Mouse (Mus musculus) liver, embryonic 13.5 days (tissue): Measurements from ENCODE around the gene P3h1. TPM values are rescaled to one million over a fixed set of nuclear protein-coding genes. Genes with fewer than 3 reads are reported as not detected.
A peak's percentile ranks its signal among the peaks of the same experiment; 100 is the strongest.

Experiments used
- ATAC-seq: fragments of 200-750 bp; cut with Nextera tagmentation; 2 replicates; pipeline ENCODE4 v1.8.0; 2017; ENCODE audit warnings: low read depth, mild to moderate bottlenecking, moderate number of reproducible peaks, moderate library complexity
- DNase-seq: peaks from one replicate; pipeline ENCODE4 v3.0.0; 2022
- H3K27ac ChIP-seq: fragments of 300-500 bp; sonication (generic); 2 replicates; pipeline ENCODE4 v1.5.1; 2015; ENCODE audit warnings: moderate library complexity, mild to moderate bottlenecking, inconsistent platforms
- H3K27me3 ChIP-seq: fragments of 300-500 bp; sonication (generic); 2 replicates; pipeline ENCODE4 v1.6.1; 2015; ENCODE audit warnings: mild to moderate bottlenecking, inconsistent platforms
- H3K36me3 ChIP-seq: fragments of 300-500 bp; sonication (generic); 2 replicates; pipeline ENCODE4 v1.6.1; 2015; ENCODE audit warnings: mild to moderate bottlenecking, inconsistent platforms
- H3K4me1 ChIP-seq: fragments of 300-500 bp; sonication (generic); replicated peaks from 2 replicates; pipeline ENCODE4 v1.6.1; 2015; ENCODE audit warnings: inconsistent platforms
- H3K4me2 ChIP-seq: fragments of 300-500 bp; sonication (generic); 2 replicates; pipeline ENCODE4 v1.6.1; 2015; ENCODE audit warnings: inconsistent platforms, mild to moderate bottlenecking, moderate library complexity
- H3K4me3 ChIP-seq: fragments of 300-500 bp; sonication (generic); replicated peaks from 2 replicates; pipeline ENCODE4 v1.5.1; 2015; ENCODE audit warnings: mild to moderate bottlenecking, inconsistent platforms
- H3K9ac ChIP-seq: fragments of 300-500 bp; sonication (generic); 2 replicates; pipeline ENCODE4 v1.6.1; 2015; ENCODE audit warnings: mild to moderate bottlenecking, inconsistent platforms
- H3K9me3 ChIP-seq: fragments of 300-500 bp; sonication (generic); replicated peaks from 2 replicates; pipeline ENCODE4 v1.6.1; 2016; ENCODE audit warnings: inconsistent platforms
- WGBS: fragments of 180-500 bp; shearing (Covaris S2); methylation state at CpG from one replicate; pipeline ENCODE4 v1.1.7; 2015; ENCODE audit not compliant: insufficient replicate concordance; 5-methylcytosine and 5-hydroxymethylcytosine counted together
- polyA plus RNA-seq: library from polyadenylated mRNA; unstranded; fragments of >200 nt; fragmentation: Nextera tagmentation; extraction: Ambion mirVana; gene quantifications from 2 replicates; pipeline ENCODE4 v1.2.1, GENCODE M21; 2015

Gene P3h1
- polyA plus RNA-seq, 1 experiment from 2014 or later = 9.4 TPM

- Histone ChIP-seq H3K9ac (no peak overlapping the region), H3K27ac (no peak overlapping the region), H3K4me3 (no peak overlapping the region), H3K36me3 (peaks cover 3% of the 10 kb centered on the region), H3K9me3 (no peaks in the 10 kb centered on the region), H3K4me1 (no peaks in the 10 kb centered on the region), H3K4me2 (no peak overlapping the region), H3K27me3 (0 out of 2 replicates have a peak, but pooled peaks cover 5% of the 10 kb centered on the region)
- ATAC-seq = no peak
- DNase-seq = no peak
- WGBS = 42% methylated on average over 7 of the region's 7 CpGs
Observed at GRCm38 (mm10) chr4:119252025-119252808, 19.5 kb downstream of the P3h1 start.

GRCm38 (mm10) chr4:119254012-119254618 lies 21.4 kb downstream of the P3h1 start:
- Histone ChIP-seq H3K27me3 (0 out of 2 replicates have a peak, but pooled peaks cover 5% of the 10 kb centered on the region), H3K9ac (no peak overlapping the region)

GRCm38 (mm10) chr4:119255351-119255750 lies 22.6 kb downstream of the P3h1 start, which contains the start of gene Cldn19:
Cldn19 (plus strand) TSS chr4:119255414.
- WGBS = 78% methylated on average over 12 of the region's 12 CpGs
- Histone ChIP-seq H3K27me3 (0 out of 2 replicates have a peak, but pooled peaks cover 5% of the 10 kb centered on the region), H3K4me3 (no peak within 1 kb of the TSS), H3K27ac (no peak within 1 kb of the TSS), H3K9ac (no peak within 1 kb of the TSS), H3K9me3 (no peaks in the 10 kb centered on the region), H3K36me3 (no peaks in the 10 kb centered on the region), H3K4me2 (no peak within 1 kb of the TSS), H3K4me1 (peaks cover 13% of the 10 kb centered on the region)
- no peak for DNase-seq
- no peak for ATAC-seq

More at GRCm38 (mm10) chr4:119254012-119254618, 21.4 kb downstream of the P3h1 start:
- H3K27ac ChIP-seq = no peak overlapping the region
- no peak overlapping the region for H3K4me3 ChIP-seq
- no peak overlapping the region for H3K4me2 ChIP-seq
- ATAC-seq = no peak
- H3K4me1 ChIP-seq = peaks cover 1% of the 10 kb centered on the region
- DNase-seq = no peak
- WGBS = 57% methylated on average over 9 of the region's 9 CpGs
- H3K9me3 ChIP-seq = no peaks in the 10 kb centered on the region
- H3K36me3 ChIP-seq = no peaks in the 10 kb centered on the region

GRCm38 (mm10) chr4:119257083-119257482 lies 24.4 kb downstream of the P3h1 start:
- 55% methylated on average over 6 of the region's 6 CpGs for WGBS
- no peak overlapping the region for H3K4me3 ChIP-seq
- ATAC-seq (no peak), DNase-seq (no peak)
- 0 out of 2 replicates have a peak, but pooled peaks cover 5% of the 10 kb centered on the region for H3K27me3 ChIP-seq
- H3K9me3 ChIP-seq = no peaks in the 10 kb centered on the region
- no peak overlapping the region for H3K9ac ChIP-seq
- H3K27ac ChIP-seq = no peak overlapping the region
- H3K4me2 ChIP-seq = no peak overlapping the region
- peaks cover 13% of the 10 kb centered on the region for H3K4me1 ChIP-seq
- no peaks in the 10 kb centered on the region for H3K36me3 ChIP-seq

- Histone ChIP-seq H3K9ac (no peak overlapping the region), H3K9me3 (no peaks in the 10 kb centered on the region), H3K27me3 (no peaks in the 10 kb centered on the region), H3K4me1 (peaks cover 13% of the 10 kb centered on the region), H3K27ac (no peak overlapping the region), H3K4me2 (no peak overlapping the region), H3K4me3 (no peak overlapping the region), H3K36me3 (no peaks in the 10 kb centered on the region)
- 62% methylated on average over 15 of the region's 15 CpGs for WGBS
- DNase-seq (no peak), ATAC-seq (peak; percentile 61)
Observed at GRCm38 (mm10) chr4:119259344-119260254, 26.9 kb downstream of the P3h1 start.

- ATAC-seq (no peak), DNase-seq (no peak)
- peaks cover 13% of the 10 kb centered on the region for H3K4me1 ChIP-seq
- no peaks in the 10 kb centered on the region for H3K27me3 ChIP-seq
- no peaks in the 10 kb centered on the region for H3K9me3 ChIP-seq
- WGBS = 25% methylated on average over 7 of the region's 7 CpGs
- no peak overlapping the region for H3K4me2 ChIP-seq
- no peaks in the 10 kb centered on the region for H3K36me3 ChIP-seq
- no peak overlapping the region for H3K9ac ChIP-seq
- no peak overlapping the region for H3K4me3 ChIP-seq
- no peak overlapping the region for H3K27ac ChIP-seq
Observed at GRCm38 (mm10) chr4:119261087-119261713, 28.5 kb downstream of the P3h1 start.

GRCm38 (mm10) chr4:119262483-119262882 lies 29.8 kb downstream of the P3h1 start:
- DNase-seq (no peak), ATAC-seq (no peak)
- Histone ChIP-seq H3K9me3 (no peaks in the 10 kb centered on the region), H3K27me3 (no peaks in the 10 kb centered on the region), H3K4me1 (peaks cover 13% of the 10 kb centered on the region), H3K36me3 (no peaks in the 10 kb centered on the region), H3K4me2 (no peak overlapping the region), H3K27ac (no peak overlapping the region), H3K4me3 (no peak overlapping the region), H3K9ac (no peak overlapping the region)
- 77% methylated on average over 5 of the region's 5 CpGs for WGBS

GRCm38 (mm10) chr4:119263459-119263858 lies 30.7 kb downstream of the P3h1 start:
- no peaks in the 10 kb centered on the region for H3K9me3 ChIP-seq
- no peak for DNase-seq
- WGBS = 58% methylated on average over 3 of the region's 3 CpGs
- H3K27me3 ChIP-seq = no peaks in the 10 kb centered on the region
- no peak overlapping the region for H3K4me3 ChIP-seq
- H3K9ac ChIP-seq = no peak overlapping the region
- ATAC-seq = no peak
- H3K4me1 ChIP-seq = peaks cover 13% of the 10 kb centered on the region
- no peak overlapping the region for H3K27ac ChIP-seq
- H3K36me3 ChIP-seq = no peaks in the 10 kb centered on the region
- H3K4me2 ChIP-seq = no peak overlapping the region

- Histone ChIP-seq H3K4me1 (peaks cover 9% of the 10 kb centered on the region), H3K4me3 (no peak overlapping the region), H3K27ac (no peak overlapping the region), H3K36me3 (peaks cover 12% of the 10 kb centered on the region), H3K9me3 (no peaks in the 10 kb centered on the region), H3K4me2 (no peak overlapping the region), H3K9ac (no peak overlapping the region), H3K27me3 (no peaks in the 10 kb centered on the region)
- ATAC-seq (no peak), DNase-seq (no peak)
- WGBS = 48% methylated on average over 13 of the region's 13 CpGs
Observed at GRCm38 (mm10) chr4:119266606-119267005, 33.9 kb downstream of the P3h1 start.

- H3K9me3 ChIP-seq = no peaks in the 10 kb centered on the region
- H3K4me1 ChIP-seq = peaks cover 33% of the 10 kb centered on the region
- no peak for ATAC-seq
- H3K4me2 ChIP-seq = no peak overlapping the region
- H3K36me3 ChIP-seq = peaks cover 89% of the 10 kb centered on the region
- DNase-seq = no peak
- WGBS = 70% methylated on average over 1 of the region's 1 CpGs
- H3K4me3 ChIP-seq = no peak overlapping the region
- no peaks in the 10 kb centered on the region for H3K27me3 ChIP-seq
- H3K27ac ChIP-seq = peak overlapping the region; percentile 63
- H3K9ac ChIP-seq = no peak overlapping the region
Observed at GRCm38 (mm10) chr4:119274627-119275026, 41.9 kb downstream of the P3h1 start.
